Mouse (Mus musculus) megakaryocyte progenitor cell, adult 5-6 weeks (primary cell): ENCODE results near the gene Tbx6. TPM values are rescaled to one million over a fixed set of nuclear protein-coding genes. Genes with fewer than 3 reads are reported as not detected.

Source experiments
- ATAC-seq: replicated peaks from 2 replicates; pipeline ENCODE4 v1.8.0; 2016; ENCODE audit warnings: mild to moderate bottlenecking, moderate TSS enrichment, inconsistent platforms; ENCODE audit not compliant: poor library complexity
- total RNA-seq, 2 experiments: library from RNA; stranded (forward) in 1 of 2; stranded (reverse) in 1 of 2; fragments of 157-497, 149-512 nt in 1 of 2; fragments of 200-1000 nt in 1 of 2; gene quantifications; 2 replicates each; pipeline versions ENCODE4 v1.2.3 to v1.2.4; 2015 to 2017

Tbx6 gene
- total RNA-seq, 2 experiments from 2014 or later = 0.42 TPM; not detected in 1

- ATAC-seq = peak; percentile 96
Measured at GRCm38 (mm10) chr7:126808703-126809455, 27.6 kb downstream of the Tbx6 start.

GRCm38 (mm10) chr7:126809723-126810369, 28.6 kb downstream of the Tbx6 start:
- no peak; the same call in 1 of the 2 replicates for ATAC-seq

- ATAC-seq = no peak
Measured at GRCm38 (mm10) chr7:126815726-126816222, 34.5 kb downstream of the Tbx6 start.

GRCm38 (mm10) chr7:126816494-126816893, 35.2 kb downstream of the Tbx6 start:
- ATAC-seq = no peak

- no peak for ATAC-seq
Measured at GRCm38 (mm10) chr7:126817595-126817994, 36.3 kb downstream of the Tbx6 start.

- no peak for ATAC-seq
Measured at GRCm38 (mm10) chr7:126818818-126819217, 37.5 kb downstream of the Tbx6 start.

- ATAC-seq = peak; percentile 93
Measured at GRCm38 (mm10) chr7:126821835-126822511, 40.7 kb downstream of the Tbx6 start.

GRCm38 (mm10) chr7:126822741-126823140, 41.5 kb downstream of the Tbx6 start:
- no peak for ATAC-seq

GRCm38 (mm10) chr7:126823202-126823711, 42.0 kb downstream of the Tbx6 start:
- ATAC-seq = no peak

- no peak for ATAC-seq
Measured at GRCm38 (mm10) chr7:126823940-126824339, 42.7 kb downstream of the Tbx6 start.

GRCm38 (mm10) chr7:126825403-126825802, 44.1 kb downstream of the Tbx6 start:
- ATAC-seq = peak; percentile 59

- ATAC-seq = no peak
Measured at GRCm38 (mm10) chr7:126825952-126826351, 44.7 kb downstream of the Tbx6 start.

GRCm38 (mm10) chr7:126831539-126831938, 50.3 kb downstream of the Tbx6 start, which contains the start of gene 4930451I11Rik:
TSS of gene 4930451I11Rik (minus strand) at chr7:126831639.
- no peak for ATAC-seq

- ATAC-seq = peak; percentile 96
Measured at GRCm38 (mm10) chr7:126832036-126832598, 50.8 kb downstream of the Tbx6 start.

GRCm38 (mm10) chr7:126833294-126833693, 52.0 kb downstream of the Tbx6 start:
- ATAC-seq = no peak

Other genes starting within 250 kb of the Tbx6 start
Only the 30 nearest of the 32 such genes appear.
- gene Eif3c, start 215.1 kb upstream of the Tbx6 start, total RNA-seq (2015) = 198 and 210 TPM in 2 replicates
- 226 and 261 TPM in 2 replicates for gene Eif3c, start 215.1 kb upstream of the Tbx6 start, total RNA-seq (2017)
- gene Apobr, start 196.5 kb upstream of the Tbx6 start, total RNA-seq (2015) = 1.1 and 1.9 TPM in 2 replicates
- gene Apobr, start 196.5 kb upstream of the Tbx6 start, total RNA-seq (2017) = 4.2 and 4.9 TPM in 2 replicates
- gene Cln3, start 195.7 kb upstream of the Tbx6 start, total RNA-seq (2015) = 33.0 and 36.3 TPM in 2 replicates
- gene Cln3, start 195.7 kb upstream of the Tbx6 start, total RNA-seq (2017) = 9.2 and 19.9 TPM in 2 replicates
- gene Il27, start 186.5 kb upstream of the Tbx6 start, total RNA-seq (2015) = 0.81 TPM in 1 of 2 replicates, not detected in the other
- 0.29 and 1.1 TPM in 2 replicates for gene Il27, start 186.5 kb upstream of the Tbx6 start, total RNA-seq (2017)
- 0.17 and 1.6 TPM in 2 replicates for gene Nupr1, start 150.6 kb upstream of the Tbx6 start, total RNA-seq (2015)
- 0.92 and 1.3 TPM in 2 replicates for gene Nupr1, start 150.6 kb upstream of the Tbx6 start, total RNA-seq (2017)
- gene Sgf29, start 132.2 kb upstream of the Tbx6 start, total RNA-seq (2015) = 65.7 and 74.6 TPM in 2 replicates
- gene Sgf29, start 132.2 kb upstream of the Tbx6 start, total RNA-seq (2017) = 40.1 and 52.5 TPM in 2 replicates
- 1.7 and 3.2 TPM in 2 replicates for gene Sult1a1, start 105.1 kb upstream of the Tbx6 start, total RNA-seq (2015)
- gene Sult1a1, start 105.1 kb upstream of the Tbx6 start, total RNA-seq (2017) = 1.0 and 3.6 TPM in 2 replicates
- gene Bola2, start 86.1 kb upstream of the Tbx6 start, total RNA-seq (2015) = 89.8 and 95.2 TPM in 2 replicates
- gene Bola2, start 86.1 kb upstream of the Tbx6 start, total RNA-seq (2017) = 168 and 218 TPM in 2 replicates
- 4.2 and 4.8 TPM in 2 replicates for gene Slx1b, start 85.7 kb upstream of the Tbx6 start, total RNA-seq (2015)
- 4.6 and 4.7 TPM in 2 replicates for gene Slx1b, start 85.7 kb upstream of the Tbx6 start, total RNA-seq (2017)
- gene Coro1a, start 73.7 kb upstream of the Tbx6 start, total RNA-seq (2015) = 259 and 365 TPM in 2 replicates
- gene Coro1a, start 73.7 kb upstream of the Tbx6 start, total RNA-seq (2017) = 366 and 525 TPM in 2 replicates
- gene Mapk3, start 21.9 kb upstream of the Tbx6 start, total RNA-seq (2015) = 86.5 and 106 TPM in 2 replicates
- gene Mapk3, start 21.9 kb upstream of the Tbx6 start, total RNA-seq (2017) = 36.0 and 41.3 TPM in 2 replicates
- 8.4 and 13.3 TPM in 2 replicates for gene Gdpd3, start 15.1 kb upstream of the Tbx6 start, total RNA-seq (2015)
- gene Gdpd3, start 15.1 kb upstream of the Tbx6 start, total RNA-seq (2017) = 7.1 and 7.7 TPM in 2 replicates
- 25.4 and 32.4 TPM in 2 replicates for gene Ypel3, start 4.5 kb upstream of the Tbx6 start, total RNA-seq (2015)
- 11.8 and 15.1 TPM in 2 replicates for gene Ypel3, start 4.5 kb upstream of the Tbx6 start, total RNA-seq (2017)
- 209 and 216 TPM in 2 replicates for gene Ppp4c, start 11.0 kb downstream of the Tbx6 start, total RNA-seq (2015)
- 113 and 131 TPM in 2 replicates for gene Ppp4c, start 11.0 kb downstream of the Tbx6 start, total RNA-seq (2017)
- not detected in 2 replicates for gene Fam57b, start 16.2 kb downstream of the Tbx6 start, total RNA-seq (2015)
- gene Fam57b, start 16.2 kb downstream of the Tbx6 start, total RNA-seq (2017) = not detected in 2 replicates
- not detected in 2 replicates for gene 4930451I11Rik, start 50.2 kb downstream of the Tbx6 start, total RNA-seq (2015)
- not detected in 2 replicates for gene 4930451I11Rik, start 50.2 kb downstream of the Tbx6 start, total RNA-seq (2017)
- not detected in 2 replicates for gene Doc2a, start 65.9 kb downstream of the Tbx6 start, total RNA-seq (2015)
- 0.07 TPM in 1 of 2 replicates, not detected in the other for gene Doc2a, start 65.9 kb downstream of the Tbx6 start, total RNA-seq (2017)
- 21.8 and 27.5 TPM in 2 replicates for gene Hirip3, start 80.5 kb downstream of the Tbx6 start, total RNA-seq (2015)
- gene Hirip3, start 80.5 kb downstream of the Tbx6 start, total RNA-seq (2017) = 215 and 246 TPM in 2 replicates
- 83.1 and 83.9 TPM in 2 replicates for gene Ino80e, start 80.9 kb downstream of the Tbx6 start, total RNA-seq (2015)
- 36.3 and 38.5 TPM in 2 replicates for gene Ino80e, start 80.9 kb downstream of the Tbx6 start, total RNA-seq (2017)
- gene Taok2, start 103.2 kb downstream of the Tbx6 start, total RNA-seq (2015) = 16.5 and 19.4 TPM in 2 replicates
- gene Taok2, start 103.2 kb downstream of the Tbx6 start, total RNA-seq (2017) = 30.2 and 32.6 TPM in 2 replicates
- gene Tmem219, start 141.4 kb downstream of the Tbx6 start, total RNA-seq (2015) = 19.1 and 28.8 TPM in 2 replicates
- gene Tmem219, start 141.4 kb downstream of the Tbx6 start, total RNA-seq (2017) = 19.8 and 36.4 TPM in 2 replicates
- 6.6 and 11.5 TPM in 2 replicates for gene Kctd13, start 147.4 kb downstream of the Tbx6 start, total RNA-seq (2015)
- 8.9 and 13.2 TPM in 2 replicates for gene Kctd13, start 147.4 kb downstream of the Tbx6 start, total RNA-seq (2017)
- not detected in 2 replicates for gene Asphd1, start 168.1 kb downstream of the Tbx6 start, total RNA-seq (2015)
- gene Asphd1, start 168.1 kb downstream of the Tbx6 start, total RNA-seq (2017) = not detected in 2 replicates
- gene Sez6l2, start 169.1 kb downstream of the Tbx6 start, total RNA-seq (2015) = 0.46 and 1.6 TPM in 2 replicates
- 0.34 and 0.37 TPM in 2 replicates for gene Sez6l2, start 169.1 kb downstream of the Tbx6 start, total RNA-seq (2017)
- gene Cdipt, start 194.4 kb downstream of the Tbx6 start, total RNA-seq (2015) = 41.2 and 42.3 TPM in 2 replicates
- 50.1 and 54.7 TPM in 2 replicates for gene Cdipt, start 194.4 kb downstream of the Tbx6 start, total RNA-seq (2017)
- 4.3 and 4.9 TPM in 2 replicates for gene Cdiptos, start 194.6 kb downstream of the Tbx6 start, total RNA-seq (2015)
- 0.62 and 3.2 TPM in 2 replicates for gene Cdiptos, start 194.6 kb downstream of the Tbx6 start, total RNA-seq (2017)
- gene Mvp, start 233.1 kb downstream of the Tbx6 start, total RNA-seq (2015) = 2.2 and 5.1 TPM in 2 replicates
- 17.4 and 19.2 TPM in 2 replicates for gene Mvp, start 233.1 kb downstream of the Tbx6 start, total RNA-seq (2017)
- not detected in 2 replicates for gene Pagr1b, start 235.0 kb downstream of the Tbx6 start, total RNA-seq (2015)
- not detected in 2 replicates for gene Pagr1b, start 235.0 kb downstream of the Tbx6 start, total RNA-seq (2017)
- 44.2 and 55.4 TPM in 2 replicates for gene Pagr1a, start 235.9 kb downstream of the Tbx6 start, total RNA-seq (2015)
- 39.8 and 48.1 TPM in 2 replicates for gene Pagr1a, start 235.9 kb downstream of the Tbx6 start, total RNA-seq (2017)
- 0.69 TPM in 1 of 2 replicates, not detected in the other for gene Gm42742, start 239.6 kb downstream of the Tbx6 start, total RNA-seq (2015)
- 0.21 and 3.7 TPM in 2 replicates for gene Gm42742, start 239.6 kb downstream of the Tbx6 start, total RNA-seq (2017)